Mouse (Mus musculus) T-helper 17 cell (primary cell): ENCODE data around the gene Dpm1.

Source experiments
- in situ Hi-C, 2 experiments: fragments of 300-600 bp; cut with MboI, MseI; formaldehyde crosslinking; loops; 1 replicate in 1 of 2; 2 replicates in 1 of 2; pipeline ENCODE4 v1.15.1; 2025; ENCODE audit warnings: high pct_unique_total_duplicates in 2 of 2

Gene Dpm1

DNA sequence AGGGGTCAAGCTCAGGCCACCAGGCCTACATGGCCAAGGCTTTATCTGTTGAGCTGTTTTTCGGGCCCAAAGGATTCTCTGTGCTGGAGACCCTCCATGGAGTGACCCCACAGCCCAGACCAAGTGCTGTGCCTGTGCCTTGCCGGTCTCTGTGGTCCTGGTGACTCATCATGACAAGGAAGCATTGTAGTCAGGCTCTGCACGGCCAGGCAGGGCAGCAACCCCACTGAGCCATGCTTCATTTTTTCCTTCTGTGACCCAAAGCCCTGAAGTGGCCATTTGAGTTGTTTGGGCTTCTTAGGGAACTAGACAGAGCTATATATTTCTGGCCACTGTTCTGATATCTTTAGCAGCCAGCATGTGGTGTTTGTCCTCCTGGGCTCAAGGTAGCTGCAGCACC, 62.6 kb downstream of the Dpm1 start:
- in situ Hi-C loops, result no loop called here

GRCm38 (mm10) chr2:168166750-168167460, 63.5 kb downstream of the Dpm1 start:
- in situ Hi-C loops, result no loop called here

DNA sequence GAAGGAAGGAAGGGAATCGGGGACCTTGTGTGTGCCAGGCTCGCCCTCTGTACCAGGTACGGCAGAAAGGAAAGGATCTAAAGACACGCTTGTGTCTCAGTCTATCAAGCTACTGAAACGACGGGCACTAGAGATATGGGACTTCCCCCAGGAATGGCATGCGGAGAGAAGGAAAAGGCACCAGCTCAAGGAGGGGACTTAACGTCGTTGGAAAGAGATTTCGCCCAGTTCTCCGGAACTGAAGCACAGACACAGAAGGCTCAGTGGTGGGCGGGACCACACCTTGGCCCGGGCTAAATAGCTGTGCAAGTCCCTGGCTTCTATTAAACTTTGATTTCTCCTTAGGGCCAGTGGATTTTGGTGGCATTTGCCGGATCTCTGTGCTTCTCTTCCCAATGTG, 68.4 kb downstream of the Dpm1 start:
- in situ Hi-C loops, result no loop called here

GRCm38 (mm10) chr2:168161514-168161971, 68.8 kb downstream of the Dpm1 start:
- in situ Hi-C loops, result no loop called here

DNA sequence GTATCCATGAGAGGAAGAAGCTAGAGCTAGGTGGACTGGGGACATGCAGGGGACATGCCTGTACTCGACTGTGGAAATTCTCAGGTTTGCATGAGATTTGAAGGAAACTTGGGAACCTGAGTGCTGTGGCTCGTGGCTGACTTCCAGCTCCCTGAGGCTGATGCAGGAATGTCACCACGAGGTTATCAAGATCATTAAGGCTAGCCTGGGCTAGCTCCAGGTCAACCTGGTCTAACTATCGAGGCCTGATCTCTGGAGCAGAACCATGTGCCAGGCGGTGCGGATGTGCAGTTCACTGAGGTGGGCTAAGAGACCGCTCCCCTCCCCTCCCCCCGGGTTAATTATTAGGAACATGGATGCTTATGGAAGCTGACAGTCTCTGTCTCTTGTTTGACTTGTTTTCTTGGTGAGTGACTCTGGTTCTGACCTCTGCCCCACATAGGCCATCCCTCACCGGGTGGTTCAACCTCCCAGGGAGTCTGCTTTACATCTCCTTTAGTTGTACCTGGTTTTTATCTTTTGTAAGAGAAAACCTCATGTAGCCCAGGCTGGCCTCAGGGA, 69.9 kb downstream of the Dpm1 start:
- in situ Hi-C loops, result no loop called here
